Mouse (Mus musculus) thymus, adult 2 months (tissue): ENCODE measurements around the gene Cntnap2.

Experiments used
- CTCF ChIP-seq: fragments of 200-500 bp; IDR thresholded peaks from 2 replicates; pipeline ENCODE4 v1.5.1; 2012; ENCODE audit warnings: mild to moderate bottlenecking, control low read depth, low read length, moderate library complexity, borderline replicate concordance; ENCODE audit not compliant: control insufficient read depth, poor library complexity, insufficient read depth; ENCODE audit errors: extremely low read depth
- POLR2A ChIP-seq: fragments of 200-500 bp; IDR thresholded peaks from 2 replicates; pipeline ENCODE4 v1.6.1; 2012; ENCODE audit warnings: mild to moderate bottlenecking, low read length, control low read depth, moderate library complexity; ENCODE audit not compliant: control insufficient read depth, poor library complexity, insufficient read depth; ENCODE audit errors: extremely low read depth

DNA sequence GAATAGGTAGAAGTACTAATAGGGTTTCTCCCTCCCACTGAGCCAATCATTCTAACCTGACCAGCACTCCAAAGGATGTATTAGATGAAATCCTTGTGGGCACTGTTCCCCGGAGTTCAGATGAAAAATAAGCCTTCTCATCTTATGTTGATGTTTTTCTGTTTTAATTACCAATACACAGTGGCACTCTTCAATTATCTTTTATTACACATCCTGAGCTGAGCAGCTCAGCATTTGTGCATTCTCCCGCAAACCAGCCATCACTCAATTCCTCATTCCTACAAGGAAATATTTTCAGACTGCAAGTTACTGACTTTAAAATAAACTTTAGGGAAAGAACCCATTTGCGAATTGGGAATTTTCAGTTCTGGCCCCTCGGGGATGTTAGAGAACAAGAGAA, 2030.8 kb downstream of the Cntnap2 start:
- TF ChIP-seq CTCF, result no peak
- TF ChIP-seq POLR2A, result no peak
